Mouse (Mus musculus): ENCODE measurements around the gene Mrps35.
A peak's percentile ranks its signal among the peaks of the same experiment; 100 is the strongest.

The Mrps35 gene

DNA sequence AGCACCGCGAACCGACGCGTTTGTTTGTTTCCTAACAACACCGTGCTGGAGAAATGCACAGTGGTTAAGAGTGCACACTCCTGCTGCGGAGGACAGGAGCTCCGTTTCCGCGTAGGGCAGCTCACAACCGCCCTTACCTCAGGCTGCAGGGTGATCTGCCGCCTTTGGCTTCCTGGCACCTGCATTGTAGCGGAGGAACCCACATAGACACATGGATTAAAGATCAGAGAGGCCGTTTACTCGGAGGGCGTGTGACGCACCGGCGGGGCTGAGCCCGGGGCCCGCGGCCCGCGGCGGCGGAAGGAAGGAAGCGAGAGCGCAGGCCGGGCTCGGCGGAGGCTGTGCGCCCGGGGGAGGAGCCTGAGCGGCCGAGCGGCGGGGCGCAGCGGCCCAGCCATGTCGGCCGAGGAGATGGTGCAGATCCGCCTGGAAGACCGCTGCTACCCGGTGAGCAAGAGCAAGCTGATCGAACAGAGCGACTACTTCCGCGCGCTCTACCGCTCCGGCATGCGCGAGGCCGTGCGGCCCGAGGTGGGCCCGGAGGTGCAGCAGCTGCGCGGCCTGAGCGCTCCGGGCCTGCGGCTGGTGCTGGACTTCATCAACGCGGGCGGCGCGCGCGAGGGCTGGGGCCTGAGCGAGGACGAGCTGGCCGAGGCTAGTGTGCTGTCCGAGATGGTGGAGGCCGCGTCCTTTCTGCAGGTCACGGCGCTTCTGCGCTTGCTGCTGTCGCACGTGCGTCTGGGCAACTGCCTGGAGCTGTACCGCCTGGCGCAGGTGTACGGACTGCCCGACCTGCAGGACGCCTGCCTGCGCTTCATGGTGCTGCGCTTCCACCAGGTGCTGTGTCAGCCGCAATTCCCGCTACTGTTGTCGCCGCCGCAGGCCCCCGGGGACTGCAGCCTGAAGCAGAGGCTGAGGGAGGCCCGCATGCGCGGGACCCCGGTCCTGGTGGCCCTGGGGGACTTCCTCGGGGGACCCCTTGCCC is 48.9 kb downstream of the Mrps35 start, which contains the start of gene Klhl42:
Klhl42 (plus strand) TSS at position 244 of the 985 bp plus-strand sequence.
- TF ChIP-seq GATA4 (IDR thresholded peaks at IDR 0.05; ENCODE audit: insufficient replicate concordance, low read length): peak; percentile 22; the same call in 1 of the 2 replicates

DNA sequence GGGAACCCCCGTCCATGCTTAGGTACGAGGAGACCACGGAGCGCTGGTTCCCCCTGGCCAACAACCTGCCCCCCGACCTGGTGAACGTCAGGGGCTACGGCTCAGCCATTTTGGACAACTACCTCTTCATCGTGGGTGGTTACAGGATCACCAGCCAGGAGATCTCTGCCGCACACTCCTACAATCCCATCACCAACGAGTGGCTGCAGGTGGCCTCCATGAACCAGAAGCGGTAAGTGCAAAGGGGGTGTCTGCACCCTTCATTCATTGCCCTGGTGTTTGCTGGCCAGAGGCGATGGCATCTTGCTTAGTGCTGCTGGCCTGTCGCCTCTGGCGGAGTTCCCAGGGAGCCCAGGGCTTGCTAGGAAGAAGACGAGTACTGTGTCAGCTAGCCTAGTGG is 49.6 kb downstream of the Mrps35 start:
- no peak for TF ChIP-seq GATA4 (IDR thresholded peaks at IDR 0.05; ENCODE audit: insufficient replicate concordance, low read length)

DNA sequence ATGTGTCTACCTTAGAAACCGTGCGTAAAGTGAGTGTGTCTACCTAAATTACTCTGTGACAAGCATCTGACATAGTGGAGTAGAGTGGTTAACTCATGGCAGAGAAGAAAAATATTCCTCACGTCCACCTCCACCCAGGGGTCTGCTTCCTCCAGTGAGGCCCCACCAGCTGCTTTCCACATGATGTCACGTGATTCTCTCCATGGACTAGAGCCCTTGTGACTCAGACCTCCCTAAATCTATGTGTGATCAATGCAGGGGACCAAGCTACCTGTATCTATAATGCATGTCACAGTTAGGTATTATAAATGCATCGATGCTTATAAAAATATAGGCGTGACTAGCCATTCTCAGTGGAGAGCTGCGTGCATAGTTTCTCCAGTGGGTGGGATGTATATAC is 52.2 kb downstream of the Mrps35 start:
- no peak for TF ChIP-seq GATA4 (IDR thresholded peaks at IDR 0.05; ENCODE audit: insufficient replicate concordance, low read length)

DNA sequence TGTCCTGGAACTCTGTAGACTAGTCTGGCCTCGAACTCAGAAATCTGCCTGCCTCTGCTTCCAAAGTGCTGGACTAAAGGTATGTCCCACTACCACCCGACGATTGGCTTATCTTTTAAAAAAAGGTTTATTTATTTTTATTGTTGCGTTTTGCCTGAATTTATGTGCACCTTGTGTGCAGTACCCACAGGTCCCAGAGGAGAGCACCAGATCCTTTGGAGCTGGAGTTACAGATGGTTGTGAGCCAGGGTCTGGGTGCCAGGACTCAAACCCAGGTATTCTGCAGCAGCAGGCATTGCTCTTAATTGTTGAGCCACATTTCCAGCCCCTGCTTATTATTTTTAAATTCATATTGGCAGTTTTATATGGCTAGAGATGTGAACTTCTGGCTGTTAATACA is 53.5 kb downstream of the Mrps35 start:
- TF ChIP-seq GATA4 (IDR thresholded peaks at IDR 0.05; ENCODE audit: insufficient replicate concordance, low read length): no peak

DNA sequence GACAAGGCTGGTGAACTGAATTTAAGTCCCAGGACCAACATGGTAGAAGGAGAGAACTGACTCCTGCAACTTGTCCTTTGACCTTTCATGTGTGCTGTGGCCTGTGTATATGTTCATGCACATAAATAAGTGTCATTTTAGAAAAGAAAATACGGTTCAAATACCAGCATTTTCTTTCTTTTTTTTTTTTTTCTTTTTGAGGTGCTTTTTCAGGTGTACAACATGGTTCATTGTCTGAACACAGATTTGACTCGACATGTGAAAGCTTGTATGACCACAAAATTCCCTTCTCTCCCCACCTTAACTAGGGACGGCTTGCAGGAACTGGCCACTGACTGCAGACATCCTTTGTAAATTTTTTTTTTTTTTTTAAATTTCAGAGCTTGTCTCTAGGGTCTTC is 54.4 kb downstream of the Mrps35 start:
- no peak for TF ChIP-seq GATA4 (IDR thresholded peaks at IDR 0.05; ENCODE audit: insufficient replicate concordance, low read length)

DNA sequence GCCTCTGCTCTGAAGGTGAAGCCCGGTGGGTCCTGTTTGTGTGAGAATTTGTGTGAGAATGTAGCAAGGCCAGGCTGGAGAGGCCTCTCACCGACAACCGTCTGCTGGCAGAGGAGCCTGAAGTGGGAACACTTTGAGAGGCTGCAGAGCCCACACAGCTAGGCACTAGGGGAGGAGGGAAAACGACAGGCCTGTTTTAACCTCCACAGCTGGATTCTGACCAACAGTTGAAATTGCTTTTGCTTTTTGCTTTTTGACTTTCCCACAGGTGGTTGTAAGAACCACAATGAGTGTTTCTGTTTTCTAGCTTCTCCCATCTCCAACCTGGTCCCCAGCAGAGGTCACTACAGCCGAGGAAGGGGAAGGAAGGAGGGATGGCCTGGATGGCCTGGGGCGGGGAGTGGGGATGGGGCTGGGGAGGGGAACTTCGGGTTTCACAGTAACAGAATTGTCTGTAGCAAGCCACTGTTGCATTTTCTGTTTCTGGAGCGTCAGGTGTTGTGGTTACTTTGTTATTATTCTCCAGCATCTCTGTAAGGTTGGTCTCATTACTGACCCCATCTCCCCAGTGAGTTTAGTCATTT is 54.9 kb downstream of the Mrps35 start:
- no peak for TF ChIP-seq GATA4 (IDR thresholded peaks at IDR 0.05; ENCODE audit: insufficient replicate concordance, low read length)

DNA sequence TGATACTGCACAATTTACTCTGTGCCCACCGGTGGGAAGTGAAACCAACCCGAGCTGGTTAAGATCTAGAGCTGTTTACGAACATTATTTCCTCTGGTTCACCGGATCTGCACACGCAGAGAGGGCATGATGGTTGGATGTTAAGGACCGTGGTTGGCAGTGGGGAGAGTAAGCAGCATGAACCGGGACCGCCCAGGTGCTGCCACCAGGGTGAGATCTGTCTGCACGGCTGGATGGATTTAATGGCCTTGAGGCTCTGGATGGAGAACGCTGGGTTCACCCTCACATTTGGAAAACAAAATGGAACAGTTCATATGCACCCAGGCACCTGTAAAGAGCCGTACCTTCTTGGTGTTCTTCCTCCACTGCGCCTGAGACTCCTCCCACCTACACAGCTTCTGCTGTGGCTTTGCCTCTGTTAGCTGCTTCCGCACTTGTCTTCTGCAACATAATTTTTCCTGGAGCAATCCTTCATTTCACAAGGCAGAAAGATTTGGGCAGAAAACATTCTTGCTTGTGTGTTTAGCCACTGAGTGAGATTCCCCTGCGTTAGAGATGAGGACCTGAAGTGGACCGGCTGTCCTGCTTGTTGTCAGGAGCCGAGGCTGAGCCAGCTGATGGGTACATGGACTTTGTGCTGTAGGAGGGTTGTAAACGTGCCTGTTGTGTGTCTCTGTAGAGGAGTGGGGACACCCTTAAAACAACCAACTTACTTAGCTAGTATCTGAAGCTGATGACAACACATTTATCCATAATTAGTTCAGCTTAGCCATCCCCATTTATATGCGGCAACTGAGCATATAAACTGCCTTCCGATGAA is 57.1 kb downstream of the Mrps35 start:
- no peak for TF ChIP-seq GATA4 (IDR thresholded peaks at IDR 0.05; ENCODE audit: insufficient replicate concordance, low read length)

DNA sequence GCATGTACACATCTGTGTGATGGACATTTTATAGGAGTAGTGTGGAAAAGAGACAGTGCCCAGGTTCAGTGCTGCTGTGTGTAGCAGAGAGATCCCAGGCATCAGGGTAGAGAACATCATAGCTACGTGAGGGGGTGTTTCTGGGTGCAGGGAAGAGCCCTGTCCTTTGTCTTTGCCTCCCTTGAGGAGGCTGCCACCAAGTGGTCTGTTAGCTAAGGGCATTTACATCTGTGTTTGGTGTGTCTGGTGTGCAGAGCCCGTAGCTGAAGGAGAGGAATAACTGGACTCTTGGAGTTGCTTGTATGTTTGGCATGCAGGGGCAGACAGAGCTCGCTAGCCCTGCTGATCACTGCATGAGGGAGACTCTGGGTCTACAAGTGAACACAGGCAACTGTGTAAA is 59.7 kb downstream of the Mrps35 start:
- TF ChIP-seq GATA4 (IDR thresholded peaks at IDR 0.05; ENCODE audit: insufficient replicate concordance, low read length): no peak

DNA sequence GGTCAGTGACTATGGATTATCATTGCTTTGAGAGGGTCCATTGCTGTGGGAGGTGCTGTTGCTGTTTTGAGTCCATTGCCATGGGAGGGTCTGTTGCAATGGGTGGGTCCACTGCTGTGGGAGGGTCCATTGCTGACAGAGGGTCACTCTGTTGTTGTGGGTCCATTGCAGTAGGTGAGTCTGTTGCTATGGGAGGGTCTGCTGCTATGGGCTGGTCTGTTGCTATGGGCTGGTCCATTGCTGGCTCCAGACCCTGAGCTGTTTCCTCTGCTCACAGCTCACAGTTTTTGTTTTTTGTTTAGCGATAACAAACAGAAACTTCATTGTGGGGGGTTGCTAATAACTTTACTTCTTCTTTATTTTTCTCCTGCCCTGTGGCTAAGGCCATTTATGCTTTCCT is 63.0 kb downstream of the Mrps35 start:
- TF ChIP-seq GATA4 (IDR thresholded peaks at IDR 0.05; ENCODE audit: insufficient replicate concordance, low read length): no peak

DNA sequence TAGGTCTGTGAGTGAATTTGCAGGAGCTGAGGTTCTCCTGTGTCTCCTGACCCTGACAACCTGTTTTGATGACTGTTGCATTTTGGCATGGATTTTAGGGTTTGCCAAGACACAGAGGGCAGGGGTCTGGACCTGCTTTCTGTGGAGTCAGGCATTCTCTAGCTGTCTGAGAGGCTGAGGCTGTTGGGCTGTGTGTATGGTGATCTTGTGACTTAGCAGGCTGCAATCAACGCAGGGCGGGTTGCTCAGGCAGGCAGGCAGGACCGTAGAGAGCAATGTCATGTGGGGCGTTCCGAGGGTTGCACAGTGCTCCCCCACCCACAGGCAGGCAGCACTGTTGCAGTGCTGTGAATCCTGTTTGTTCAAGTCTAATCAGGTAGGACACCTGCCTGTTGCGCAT is 64.2 kb downstream of the Mrps35 start:
- TF ChIP-seq GATA4 (IDR thresholded peaks at IDR 0.05; ENCODE audit: insufficient replicate concordance, low read length): no peak

DNA sequence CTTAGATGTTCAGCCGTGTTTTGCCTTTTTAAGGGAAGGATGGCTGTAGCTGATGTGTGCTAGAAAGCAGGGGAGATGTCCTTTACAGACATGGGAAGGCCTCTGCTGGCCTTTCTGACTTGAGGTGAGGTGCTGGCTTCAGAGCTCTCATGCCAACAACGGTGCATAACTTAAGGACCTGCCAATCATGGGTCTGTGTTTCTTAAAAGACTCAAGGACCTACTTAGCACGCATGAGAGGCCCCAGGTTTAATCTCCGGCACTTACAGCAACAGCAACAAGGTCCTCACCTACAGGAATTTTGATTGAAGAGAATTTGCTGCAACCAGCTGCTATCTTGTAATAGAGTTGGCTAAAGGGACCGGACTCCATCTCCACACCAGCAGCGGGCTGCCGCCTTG is 66.7 kb downstream of the Mrps35 start:
- no peak for TF ChIP-seq GATA4 (IDR thresholded peaks at IDR 0.05; ENCODE audit: insufficient replicate concordance, low read length)

DNA sequence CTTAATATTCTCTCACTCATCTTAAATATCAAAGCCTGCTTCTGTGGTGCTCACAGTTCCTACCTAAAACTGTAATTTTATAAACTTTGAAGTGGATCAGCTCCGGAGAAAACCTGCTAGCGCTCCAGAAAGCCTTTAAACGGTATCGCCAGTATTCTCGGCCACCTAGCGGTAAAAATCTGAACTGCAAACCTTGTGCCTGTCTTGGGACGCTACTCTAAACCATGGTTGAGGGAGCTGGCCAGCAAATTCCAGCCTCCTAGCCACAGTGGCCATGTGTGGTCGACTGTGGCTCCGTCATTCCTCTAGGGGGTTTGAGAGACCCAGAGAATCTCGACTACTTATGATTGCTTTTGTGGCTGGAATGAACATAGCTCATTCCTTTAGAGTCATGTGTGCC is 74.0 kb downstream of the Mrps35 start:
- TF ChIP-seq GATA4 (IDR thresholded peaks at IDR 0.05; ENCODE audit: insufficient replicate concordance, low read length): no peak

DNA sequence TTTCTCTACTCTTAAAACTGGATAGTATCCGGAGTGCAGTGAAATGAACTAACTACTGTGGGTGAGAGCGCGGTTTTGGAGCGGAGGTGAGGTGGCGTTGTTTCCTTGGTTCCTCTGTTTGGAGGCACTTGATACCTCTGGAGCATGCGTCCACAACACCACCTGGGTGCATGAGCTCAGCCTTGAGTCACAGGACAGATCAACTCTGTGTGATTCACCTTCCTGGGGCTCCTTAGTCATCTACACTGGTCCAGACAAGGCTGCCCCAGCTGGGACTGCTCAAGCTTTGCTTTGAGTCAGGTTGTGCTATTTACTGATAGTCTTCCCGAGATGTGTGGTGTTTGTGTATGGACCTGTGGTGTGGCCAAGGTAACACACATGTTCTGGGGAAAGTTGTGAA is 75.2 kb downstream of the Mrps35 start:
- TF ChIP-seq GATA4 (IDR thresholded peaks at IDR 0.05; ENCODE audit: insufficient replicate concordance, low read length): no peak

DNA sequence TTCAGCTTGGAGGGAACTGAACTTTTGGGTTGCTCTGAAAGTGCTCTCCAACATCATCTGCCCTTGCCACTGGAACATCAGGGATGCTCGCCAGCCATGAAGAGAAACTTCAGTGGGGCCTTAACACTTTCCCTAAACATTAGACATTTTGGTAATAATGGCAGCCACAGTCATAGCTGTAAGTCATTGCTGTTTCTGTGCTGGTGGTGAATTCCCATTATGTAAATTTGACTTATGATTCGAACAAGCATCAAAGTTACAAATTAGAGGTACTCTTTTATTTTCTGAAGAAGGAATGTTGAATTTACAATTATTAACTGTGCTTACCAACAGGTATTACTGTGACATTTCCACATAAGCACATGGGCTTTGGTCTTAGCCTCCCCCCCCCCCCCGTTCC is 75.6 kb downstream of the Mrps35 start:
- TF ChIP-seq GATA4 (IDR thresholded peaks at IDR 0.05; ENCODE audit: insufficient replicate concordance, low read length): no peak

DNA sequence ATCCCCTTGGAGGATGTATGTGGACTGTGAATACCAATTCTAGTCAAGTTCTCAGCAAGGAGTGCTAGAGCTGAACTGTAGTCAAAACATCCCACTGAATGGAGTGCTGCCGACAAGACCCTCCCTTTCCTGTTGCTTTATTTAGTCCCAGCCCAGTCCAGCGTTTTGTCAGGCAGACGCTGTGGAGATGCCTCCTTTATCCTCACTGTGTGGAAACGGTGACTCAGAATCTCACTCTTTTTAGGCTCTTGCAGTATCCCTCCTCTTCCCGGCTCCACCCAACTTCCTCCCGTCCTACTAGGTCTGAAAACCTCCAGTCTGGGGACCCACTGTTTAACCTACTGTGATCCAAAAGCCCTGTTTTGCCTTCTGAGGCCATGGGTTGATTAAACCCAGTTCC is 78.8 kb downstream of the Mrps35 start:
- TF ChIP-seq GATA4 (IDR thresholded peaks at IDR 0.05; ENCODE audit: insufficient replicate concordance, low read length): no peak

Data from liver, adult (tissue).